Mouse (Mus musculus): ENCODE measurements around the gene Bnc1. TPM values are rescaled to one million over a fixed set of nuclear protein-coding genes. Genes with fewer than 3 reads are reported as not detected.

Bnc1 gene
- not detected in 2 replicates for total RNA-seq (2017)

- ATAC-seq (replicated peaks; ENCODE audit: low read depth, poor library complexity, severe bottlenecking) = no peak
Measured at GRCm38 (mm10) chr7:81992131-81993061, at the start of gene Bnc1. TSS of gene Bnc1 (minus strand) at chr7:81992292.

GRCm38 (mm10) chr7:82033347-82033746 lies 41.3 kb upstream of the Bnc1 start:
- no peak for ATAC-seq (replicated peaks; ENCODE audit: low read depth, poor library complexity, severe bottlenecking)

GRCm38 (mm10) chr7:82029666-82030065 lies 37.6 kb upstream of the Bnc1 start:
- 0 out of 2 replicates have a peak, but pooled peaks have one; percentile 25 for ATAC-seq (replicated peaks; ENCODE audit: low read depth, poor library complexity, severe bottlenecking)

GRCm38 (mm10) chr7:82025802-82026201 lies 33.7 kb upstream of the Bnc1 start:
- ATAC-seq (replicated peaks; ENCODE audit: low read depth, poor library complexity, severe bottlenecking) = peak; percentile 42; the same call in 1 of the 2 replicates

GRCm38 (mm10) chr7:82023676-82024075 lies 31.6 kb upstream of the Bnc1 start:
- ATAC-seq (replicated peaks; ENCODE audit: low read depth, poor library complexity, severe bottlenecking) = no peak

GRCm38 (mm10) chr7:82022404-82022803 lies 30.3 kb upstream of the Bnc1 start:
- ATAC-seq (replicated peaks; ENCODE audit: low read depth, poor library complexity, severe bottlenecking) = no peak

- ATAC-seq (replicated peaks; ENCODE audit: low read depth, poor library complexity, severe bottlenecking) = no peak
Measured at GRCm38 (mm10) chr7:82018031-82018430, 25.9 kb upstream of the Bnc1 start.

GRCm38 (mm10) chr7:82016751-82017710 lies 24.9 kb upstream of the Bnc1 start:
- peak; percentile 29; the same call in 1 of the 2 replicates for ATAC-seq (replicated peaks; ENCODE audit: low read depth, poor library complexity, severe bottlenecking)

- no peak for ATAC-seq (replicated peaks; ENCODE audit: low read depth, poor library complexity, severe bottlenecking)
Measured at GRCm38 (mm10) chr7:82012472-82012871, 20.4 kb upstream of the Bnc1 start.

- no peak for ATAC-seq (replicated peaks; ENCODE audit: low read depth, poor library complexity, severe bottlenecking)
Measured at GRCm38 (mm10) chr7:82011534-82012401, 19.7 kb upstream of the Bnc1 start.

GRCm38 (mm10) chr7:82007151-82007550 lies 15.1 kb upstream of the Bnc1 start:
- ATAC-seq (replicated peaks; ENCODE audit: low read depth, poor library complexity, severe bottlenecking) = no peak

- ATAC-seq (replicated peaks; ENCODE audit: low read depth, poor library complexity, severe bottlenecking) = no peak
Measured at GRCm38 (mm10) chr7:82004228-82004627, 12.1 kb upstream of the Bnc1 start.

- ATAC-seq (replicated peaks; ENCODE audit: low read depth, poor library complexity, severe bottlenecking) = no peak
Measured at GRCm38 (mm10) chr7:81999816-82000215, 7.7 kb upstream of the Bnc1 start.

GRCm38 (mm10) chr7:81999372-81999771 lies 7.3 kb upstream of the Bnc1 start:
- no peak for ATAC-seq (replicated peaks; ENCODE audit: low read depth, poor library complexity, severe bottlenecking)

- ATAC-seq (replicated peaks; ENCODE audit: low read depth, poor library complexity, severe bottlenecking) = no peak
Measured at GRCm38 (mm10) chr7:81995975-81996374, 3.9 kb upstream of the Bnc1 start.

- ATAC-seq (replicated peaks; ENCODE audit: low read depth, poor library complexity, severe bottlenecking) = no peak
Measured at GRCm38 (mm10) chr7:81995126-81995525, 3.0 kb upstream of the Bnc1 start.

GRCm38 (mm10) chr7:81993140-81993539 lies 1.0 kb upstream of the Bnc1 start:
- ATAC-seq (replicated peaks; ENCODE audit: low read depth, poor library complexity, severe bottlenecking) = no peak

- peak; percentile 32; the same call in 1 of the 2 replicates for ATAC-seq (replicated peaks; ENCODE audit: low read depth, poor library complexity, severe bottlenecking)
Measured at GRCm38 (mm10) chr7:81991611-81992061, 456 bp downstream of the Bnc1 start.

GRCm38 (mm10) chr7:81991116-81991515 lies 976 bp downstream of the Bnc1 start:
- no peak for ATAC-seq (replicated peaks; ENCODE audit: low read depth, poor library complexity, severe bottlenecking)
